Mouse (Mus musculus) left cerebral cortex, postnatal 14 days (tissue): ENCODE results near the gene Ccdc60. TPM values are rescaled to one million over a fixed set of nuclear protein-coding genes. Genes with fewer than 3 reads are reported as not detected.
A peak's percentile ranks its signal among the peaks of the same experiment; 100 is the strongest.
"Not testable (repeated sequence)": the region's sequence is repeated elsewhere in the genome, so short reads cannot be mapped to it uniquely, and the experiment has no call there.

Experiments
- DNase-seq, 2 experiments: peaks; one replicate each; pipeline ENCODE4 v3.0.0; 2021 to 2022; ENCODE audit warnings: low spot score in 2 of 2, mixed read lengths in 1 of 2
- intact Hi-C: fragments of 180-260 bp; cut with DNase I; formaldehyde crosslinking; loops from one replicate; pipeline ENCODE4 v1.15.1; 2025
- long read RNA-seq, 2 experiments: library from polyadenylated mRNA; stranded (forward); transcript quantifications; one replicate each; pipeline ENCODE4 v2.0.0; 2021
- total RNA-seq, 2 experiments: library from RNA; stranded (reverse); gene quantifications; 2 replicates each; pipeline ENCODE4 v1.2.3; 2021

Gene Ccdc60
- total RNA-seq, result under 1 TPM; 0.26 to 0.30 TPM
- long read RNA-seq, experiment 1, result 0 reads
- long read RNA-seq, experiment 2, result 0 reads

GRCm38 (mm10) chr5:116288849-116289570, at the start of gene Ccdc60:
TSS of gene Ccdc60 (minus strand) at chr5:116288985.
- intact Hi-C loops, result no loop called here
- no peak for DNase-seq

- DNase-seq, result no peak
- intact Hi-C loops, result no loop called here
Measured at GRCm38 (mm10) chr5:116336191-116336590, 47.4 kb upstream of the Ccdc60 start.

GRCm38 (mm10) chr5:116328911-116329310, 40.1 kb upstream of the Ccdc60 start:
- intact Hi-C loops, result no loop called here
- no peak for DNase-seq

- no peak for DNase-seq
Measured at GRCm38 (mm10) chr5:116323401-116323800, 34.6 kb upstream of the Ccdc60 start.

GRCm38 (mm10) chr5:116322365-116323027, 33.7 kb upstream of the Ccdc60 start:
- intact Hi-C loops, result no loop called here
- DNase-seq, result peak; percentile 30 to 50

More at GRCm38 (mm10) chr5:116323401-116323800, 34.6 kb upstream of the Ccdc60 start:
- intact Hi-C loops, result no loop called here

GRCm38 (mm10) chr5:116313711-116314110, 24.9 kb upstream of the Ccdc60 start:
- intact Hi-C loops, result no loop called here
- peak in 1 of 2 experiments; percentile 26 for DNase-seq

GRCm38 (mm10) chr5:116312111-116312737, 23.4 kb upstream of the Ccdc60 start:
- intact Hi-C loops, result no loop called here
- DNase-seq, result no peak

- intact Hi-C loops, result no loop called here
- DNase-seq, result no peak
Measured at GRCm38 (mm10) chr5:116311636-116312035, 22.9 kb upstream of the Ccdc60 start.

- no peak for DNase-seq
- intact Hi-C loops, result no loop called here
Measured at GRCm38 (mm10) chr5:116309383-116309801, 20.6 kb upstream of the Ccdc60 start.

GRCm38 (mm10) chr5:116305557-116305956, 16.8 kb upstream of the Ccdc60 start:
- intact Hi-C loops, result no loop called here
- no peak for DNase-seq

GRCm38 (mm10) chr5:116305146-116305545, 16.4 kb upstream of the Ccdc60 start:
- DNase-seq, intact Hi-C loops: not testable (repeated sequence)

- DNase-seq, result no peak
Measured at GRCm38 (mm10) chr5:116300984-116301383, 12.2 kb upstream of the Ccdc60 start.

GRCm38 (mm10) chr5:116293501-116293900, 4.7 kb upstream of the Ccdc60 start:
- no peak for DNase-seq
- intact Hi-C loops, result no loop called here

More at GRCm38 (mm10) chr5:116300984-116301383, 12.2 kb upstream of the Ccdc60 start:
- intact Hi-C loops, result no loop called here

GRCm38 (mm10) chr5:116290584-116290983, 1.8 kb upstream of the Ccdc60 start:
- intact Hi-C loops, result no loop called here
- no peak for DNase-seq

- DNase-seq, result no peak
- intact Hi-C loops, result no loop called here
Measured at GRCm38 (mm10) chr5:116289897-116290296, 1.1 kb upstream of the Ccdc60 start.

- intact Hi-C loops, result no loop called here
- DNase-seq, result no peak
Measured at GRCm38 (mm10) chr5:116288183-116288582, 602 bp downstream of the Ccdc60 start.

- intact Hi-C loops, result no loop called here
- DNase-seq, result no peak
Measured at GRCm38 (mm10) chr5:116285532-116286176, 3.1 kb downstream of the Ccdc60 start.

GRCm38 (mm10) chr5:116280518-116280917, 8.3 kb downstream of the Ccdc60 start:
- intact Hi-C loops, result no loop called here

GRCm38 (mm10) chr5:116278436-116278918, 10.3 kb downstream of the Ccdc60 start:
- intact Hi-C loops, result no loop called here
- peak; percentile 34 to 73 for DNase-seq

More at GRCm38 (mm10) chr5:116280518-116280917, 8.3 kb downstream of the Ccdc60 start:
- DNase-seq, result no peak

- intact Hi-C loops, result no loop called here
- DNase-seq, result no peak
Measured at GRCm38 (mm10) chr5:116277951-116278350, 10.8 kb downstream of the Ccdc60 start.
